Mouse (Mus musculus): Measurements from ENCODE around the gene Gpc6.

DNA sequence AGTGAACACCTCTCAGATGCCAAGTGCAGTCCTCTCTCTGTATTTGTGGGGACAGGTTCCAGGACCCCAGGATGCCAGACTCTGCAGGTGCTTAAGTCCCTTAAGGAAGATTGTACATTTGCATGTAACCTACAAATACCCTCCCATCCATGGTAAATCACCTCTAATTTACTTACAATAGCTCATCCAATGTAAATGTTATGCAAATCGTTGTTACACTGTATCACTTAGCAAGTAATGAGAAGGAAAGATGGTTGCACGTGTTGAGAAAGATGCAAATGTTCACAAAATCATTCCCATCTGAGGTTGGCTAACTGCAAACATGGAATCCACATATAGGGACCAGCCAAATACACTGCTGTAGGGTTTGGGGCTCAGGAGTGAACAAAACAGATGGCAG, 927.7 kb downstream of the Gpc6 start:
- TF ChIP-seq CTCF (IDR thresholded peaks at IDR 0.05; ENCODE audit: low read depth): no peak
- no peak for TF ChIP-seq EP300 (IDR thresholded peaks at IDR 0.05; ENCODE audit: low read depth)

All from heart, postnatal 0 days (tissue).